Mouse (Mus musculus) adrenal gland, postnatal 10 days (tissue): Measurements from ENCODE around the gene 4930426L09Rik. TPM values are rescaled to one million over a fixed set of nuclear protein-coding genes. Genes with fewer than 3 reads are reported as not detected.

Experiments used
- DNase-seq: peaks from one replicate; pipeline ENCODE4 v3.0.0; 2021; ENCODE audit warnings: mixed read lengths
- total RNA-seq, 2 experiments: library from RNA; stranded (reverse); gene quantifications; 2 replicates each; pipeline ENCODE4 v1.2.3; 2021

The 4930426L09Rik gene
- total RNA-seq, 2 experiments from 2014 or later, result 0.66 to 0.67 TPM

DNA sequence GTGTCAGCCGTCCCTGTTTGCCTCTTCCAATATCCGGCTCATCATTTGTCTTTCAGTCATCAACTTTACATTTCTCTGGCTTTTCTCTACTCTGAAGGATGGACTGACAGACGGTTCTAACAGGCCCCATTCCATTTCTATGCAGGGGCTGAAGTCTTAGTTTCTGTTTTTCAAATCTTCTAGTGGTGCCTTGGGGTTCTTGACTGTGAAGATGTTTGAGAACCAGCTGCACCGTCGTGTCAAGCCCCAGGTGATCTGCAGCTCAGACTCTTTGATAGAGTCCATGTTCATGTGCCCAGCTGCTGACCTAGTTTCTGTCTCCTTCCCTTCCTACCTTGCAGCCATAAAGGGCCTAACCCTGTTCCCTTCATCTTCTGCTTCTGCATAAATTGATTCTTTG, 18.2 kb downstream of the 4930426L09Rik start:
- DNase-seq, result no peak

DNA sequence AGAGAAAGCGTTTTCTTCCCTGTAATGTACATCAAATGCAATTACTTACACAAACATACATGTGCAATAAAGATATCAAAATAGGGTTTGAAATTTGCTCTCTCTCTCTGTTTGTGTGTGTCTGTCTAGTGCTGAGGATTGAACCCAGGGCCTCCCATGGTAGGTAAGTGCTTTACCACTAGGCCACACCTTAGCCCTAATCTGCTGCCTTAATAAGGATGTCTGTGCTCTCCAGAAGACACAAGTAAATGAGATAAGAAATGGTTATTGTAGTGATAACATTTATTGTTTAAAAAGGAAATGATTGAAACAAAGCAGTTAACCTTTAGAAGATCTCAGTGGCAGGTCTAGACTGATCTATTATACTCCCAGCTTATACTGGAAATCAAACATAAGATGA, 18.7 kb downstream of the 4930426L09Rik start:
- no peak for DNase-seq

DNA sequence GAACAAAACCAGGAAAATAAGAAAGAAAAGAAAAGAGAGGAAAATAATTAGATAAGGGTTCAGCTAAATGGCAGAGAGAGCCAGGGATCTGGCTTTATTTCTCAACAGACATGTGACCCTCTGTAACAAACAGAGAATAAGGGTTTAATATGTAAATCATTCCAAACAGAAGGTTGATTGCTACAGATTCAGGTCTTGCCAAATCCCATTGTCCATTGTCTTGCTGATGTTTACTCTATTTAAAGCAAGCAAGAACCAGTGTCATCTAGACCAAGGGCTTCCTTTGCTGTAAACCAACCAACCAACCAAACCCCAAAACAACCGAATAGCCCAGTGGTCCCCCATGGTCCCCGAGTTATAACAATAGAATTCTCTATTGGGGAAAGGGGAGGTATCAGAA, 19.9 kb downstream of the 4930426L09Rik start:
- DNase-seq, result no peak

DNA sequence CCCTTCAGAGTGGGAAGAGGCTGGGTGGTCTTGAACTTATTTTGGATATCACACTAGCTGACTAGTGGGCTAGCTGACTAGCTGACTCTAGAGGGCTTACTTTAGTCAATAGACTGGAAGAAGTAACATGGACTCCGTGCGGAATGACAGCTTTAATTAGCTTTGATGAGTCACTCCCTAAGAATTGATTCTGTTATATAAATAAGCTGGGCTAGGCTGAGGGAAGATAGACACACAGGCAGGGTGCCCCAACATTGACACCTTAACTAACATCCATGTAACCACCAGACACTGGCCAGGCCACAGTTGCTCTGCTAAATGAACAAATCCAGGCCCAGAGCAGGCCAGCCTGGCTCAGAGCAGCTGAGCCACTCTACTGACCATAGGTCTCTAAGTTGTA, 26.7 kb downstream of the 4930426L09Rik start:
- DNase-seq, result no peak

DNA sequence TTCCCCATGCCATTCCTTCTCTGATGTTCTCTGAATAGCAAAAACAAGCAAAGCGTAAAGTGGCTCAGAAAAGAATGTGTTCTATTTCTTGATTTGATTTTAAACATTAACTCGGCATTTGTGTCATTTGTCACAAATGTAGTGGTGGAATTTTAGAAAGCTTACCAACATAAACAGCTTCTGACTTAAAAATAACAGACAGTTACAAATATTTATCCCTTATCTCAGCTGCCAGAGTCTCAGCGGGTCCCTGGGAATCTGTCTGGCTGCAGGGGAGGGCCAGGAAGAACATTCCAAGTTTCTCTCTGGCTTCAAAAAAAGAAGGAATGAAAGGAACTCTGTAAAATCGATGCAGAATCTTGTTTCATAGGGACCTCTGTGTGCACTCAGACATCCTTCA, 39.3 kb downstream of the 4930426L09Rik start:
- DNase-seq, result no peak

DNA sequence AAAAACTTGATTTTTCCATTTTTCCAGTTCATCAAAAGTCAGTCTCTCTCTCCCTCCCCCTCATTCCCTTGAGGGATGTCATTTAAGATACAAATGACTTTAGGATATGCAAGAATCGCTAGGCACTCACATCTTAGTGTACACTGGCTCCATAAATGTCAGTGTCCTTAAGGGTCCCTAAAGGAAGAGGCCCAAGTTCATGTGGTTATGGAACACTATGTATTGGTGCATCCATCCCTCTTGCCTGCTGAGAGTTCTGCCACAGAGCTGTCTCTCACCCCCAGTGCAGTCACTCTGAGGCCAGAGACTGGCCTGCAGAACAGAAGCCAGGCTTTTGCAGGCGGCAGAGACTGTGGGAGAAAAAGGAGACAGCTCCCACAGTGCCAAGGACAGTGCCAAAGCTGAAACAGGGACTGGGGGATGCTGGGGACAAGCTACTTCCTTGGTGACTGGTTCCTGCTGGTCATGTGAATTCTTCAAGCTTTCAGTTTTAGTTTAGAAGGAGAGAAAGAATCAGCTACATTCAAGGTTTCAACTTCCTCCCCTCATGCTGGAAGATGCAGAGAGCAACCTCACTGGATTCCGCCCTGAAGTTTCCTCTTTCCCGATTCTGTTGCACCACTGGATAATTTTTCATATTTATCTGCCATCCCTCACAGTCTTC, 39.9 kb downstream of the 4930426L09Rik start:
- no peak for DNase-seq

DNA sequence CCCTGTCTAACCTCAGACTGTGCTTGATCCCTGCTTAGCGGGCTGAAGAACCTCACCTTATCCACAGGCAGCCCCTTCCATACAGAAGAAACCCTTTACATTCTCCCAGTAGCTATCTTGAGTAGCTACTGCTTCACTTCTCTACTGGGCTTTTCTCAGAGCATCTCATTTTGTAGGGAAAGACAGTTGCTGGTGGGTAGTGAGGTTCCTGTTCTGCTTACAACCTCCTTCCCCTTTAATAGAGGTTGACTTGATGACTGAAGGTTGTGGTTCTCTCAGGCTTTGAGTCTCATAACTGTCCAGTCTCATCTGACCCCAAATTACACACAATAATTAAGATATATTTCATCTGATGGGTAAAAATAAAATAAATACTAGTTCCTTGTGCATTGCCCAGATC, 50.1 kb downstream of the 4930426L09Rik start:
- DNase-seq, result no peak

DNA sequence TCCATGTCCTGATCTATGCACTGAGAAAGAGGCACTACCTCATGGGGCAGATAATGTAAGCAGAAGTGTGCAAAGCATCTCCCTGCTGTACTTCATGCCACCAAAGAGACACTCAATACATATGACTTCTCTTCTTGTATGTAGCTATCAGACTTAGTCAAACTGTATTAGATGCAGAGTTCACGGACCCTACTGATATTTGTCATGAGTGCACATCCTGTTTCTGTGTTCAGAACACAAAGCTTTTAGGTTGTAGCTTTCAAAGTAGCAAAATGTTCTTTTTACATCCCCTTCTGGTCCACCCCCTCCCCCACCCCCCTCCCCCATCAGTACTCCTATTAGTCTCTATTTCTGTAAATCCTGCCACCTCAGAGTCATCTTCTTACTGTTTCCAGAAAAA, 51.2 kb downstream of the 4930426L09Rik start:
- DNase-seq, result no peak

Other genes with a start within 250 kb of the 4930426L09Rik start
- gene Pip4k2a, start 217 bp upstream of the 4930426L09Rik start, total RNA-seq, result 10 to 100 TPM; 17.7 to 22.6 TPM
- gene Armc3, start 201.0 kb downstream of the 4930426L09Rik start, total RNA-seq, result under 1 TPM; 0.09 to 0.12 TPM